8 mouse cellular contexts compared by ENCODE assay signal in the genomic region with DNA sequence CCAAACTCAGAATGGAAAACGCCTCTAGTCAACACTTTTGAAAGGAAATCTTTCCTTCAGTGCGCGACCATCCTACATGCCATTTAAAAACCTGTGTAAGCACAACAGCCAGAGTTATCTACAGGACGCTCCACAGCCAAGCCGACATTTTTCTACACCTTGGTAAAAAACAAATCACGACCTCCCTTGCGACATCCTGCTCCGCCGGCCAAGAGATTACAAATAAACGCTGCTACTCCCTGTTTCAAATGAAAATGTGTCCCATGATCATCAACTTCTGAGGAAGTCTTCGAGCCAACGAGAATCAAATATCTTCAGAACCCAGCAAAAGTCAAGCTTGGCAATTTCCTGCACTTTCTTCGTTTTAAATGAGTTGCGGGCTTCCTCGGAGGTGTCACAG. TPM values are rescaled to one million over a fixed set of nuclear protein-coding genes. Genes with fewer than 3 reads are reported as not detected.
A peak's percentile ranks its signal among the peaks of the same experiment; 100 is the strongest.
DNase-seq lines count a peak whose midpoint lies in the region; ATAC-seq and TF ChIP-seq lines count a peak whose summit lies in the region.

No protein-coding gene starts in this region.

- H3K4me2 ChIP-seq in heart, postnatal 0 days (ENCODE audit: low read depth, low read length) = peak overlapping the region; percentile 76
- peak overlapping the region; percentile 62 for H3K4me2 ChIP-seq in lung, embryonic 15.5 days

- peaks cover 5% of the 10 kb centered on the region for H3K4me1 ChIP-seq in ES-Bruce4 (ENCODE audit: control insufficient read depth, insufficient read depth, low read length)
- H3K4me1 ChIP-seq in heart, postnatal 0 days (ENCODE audit: control insufficient read depth, insufficient read depth) = peaks cover 27% of the 10 kb centered on the region
- H3K4me1 ChIP-seq in lung, embryonic 15.5 days = peaks cover 34% of the 10 kb centered on the region

- TF ChIP-seq POLR2A in ES-Bruce4 (IDR thresholded peaks at IDR 0.05; ENCODE audit: insufficient read depth, low read length) = no peak

- no peaks in the 10 kb centered on the region for H3K27me3 ChIP-seq in ES-Bruce4 (ENCODE audit: control insufficient read depth, insufficient read depth, low read length, poor library complexity, severe bottlenecking)
- H3K27me3 ChIP-seq in heart, postnatal 0 days (ENCODE audit: control insufficient read depth, insufficient read depth, low read length) = no peaks in the 10 kb centered on the region
- no peaks in the 10 kb centered on the region for H3K27me3 ChIP-seq in lung, embryonic 15.5 days

- peaks cover 24% of the 10 kb centered on the region for H3K36me3 ChIP-seq in ES-Bruce4 (ENCODE audit: control insufficient read depth, insufficient read depth, low read length, poor library complexity, severe bottlenecking)
- peaks cover 28% of the 10 kb centered on the region for H3K36me3 ChIP-seq in heart, postnatal 0 days (replicated peaks; ENCODE audit: control insufficient read depth, insufficient read depth, low read length)
- peaks cover 24% of the 10 kb centered on the region for H3K36me3 ChIP-seq in lung, embryonic 15.5 days

- TF ChIP-seq EP300 in ES-Bruce4 (IDR thresholded peaks at IDR 0.05; ENCODE audit: insufficient read depth, low read depth, low read length) = no peak
- TF ChIP-seq EP300 in heart, postnatal 0 days (IDR thresholded peaks at IDR 0.05; ENCODE audit: low read depth) = no peak

- no peaks in the 10 kb centered on the region for H3K9me3 ChIP-seq in ES-Bruce4 (replicated peaks; ENCODE audit: control insufficient read depth, insufficient read depth, low read length, poor library complexity, severe bottlenecking)
- H3K9me3 ChIP-seq in heart, postnatal 0 days (replicated peaks; ENCODE audit: control insufficient read depth, low read length) = no peaks in the 10 kb centered on the region
- no peaks in the 10 kb centered on the region for H3K9me3 ChIP-seq in lung, embryonic 15.5 days

- peak overlapping the region; percentile 68 for H3K9ac ChIP-seq in ES-Bruce4 (ENCODE audit: low read depth, poor library complexity, severe bottlenecking)
- peak overlapping the region; percentile 89 for H3K9ac ChIP-seq in heart, postnatal 0 days (replicated peaks; ENCODE audit: low read depth, low read length)
- H3K9ac ChIP-seq in lung, embryonic 15.5 days = peak overlapping the region; percentile 86

- peak overlapping the region; percentile 93 for H3K4me3 ChIP-seq in ES-Bruce4 (ENCODE audit: low read depth, low read length)
- H3K4me3 ChIP-seq in heart, postnatal 0 days (ENCODE audit: low read depth, low read length) = peak overlapping the region; percentile 82
- peak overlapping the region; percentile 66 for H3K4me3 ChIP-seq in lung, embryonic 15.5 days

- intact Hi-C loops in left cerebral cortex, postnatal 4 days (cut with DNase I) = no loop called here

- peak; percentile 55 for DNase-seq in adrenal gland, postnatal 14 days
- DNase-seq in adrenal gland, adult 8-10 months = no peak
- no peak for DNase-seq in heart, postnatal 0 days (ENCODE audit: low spot score)
- no peak for DNase-seq in frontal cortex, postnatal 25 days (ENCODE audit: low spot score in 2 of 2)
- DNase-seq in Muller cell, postnatal 12 days (ENCODE audit: inconsistent ontology term) = no peak
- DNase-seq in left cerebral cortex, postnatal 4 days = no peak

- no peak overlapping the region for H3K27ac ChIP-seq in ES-Bruce4 (ENCODE audit: insufficient read depth, low read length)
- peak overlapping the region; percentile 91 for H3K27ac ChIP-seq in heart, postnatal 0 days (ENCODE audit: low read depth)
- H3K27ac ChIP-seq in lung, embryonic 15.5 days = peak overlapping the region; percentile 89

- under 1% methylated on average over 15 of the region's 15 CpGs for WGBS in heart, postnatal 0 days
- 2% methylated on average over 15 of the region's 15 CpGs for WGBS in lung, embryonic 15.5 days

- no peak for TF ChIP-seq CTCF in ES-Bruce4 (IDR thresholded peaks at IDR 0.05; ENCODE audit: low read depth, low read length)
- no peak for TF ChIP-seq CTCF in heart, postnatal 0 days (IDR thresholded peaks at IDR 0.05; ENCODE audit: low read depth)

- no peak for ATAC-seq in heart, postnatal 0 days (ENCODE audit: insufficient read depth, low read depth)
- ATAC-seq in lung, embryonic 15.5 days (ENCODE audit: borderline replicate concordance, extremely low read depth, low FRiP score, low TSS enrichment) = no peak

RNA-seq across cellular contexts. Expression of a gene that starts 0.6 kb away (rescaled TPM):
- total RNA-seq in adrenal gland, postnatal 14 days (2021) = 50.1 and 54.6 TPM in 2 replicates
- total RNA-seq in adrenal gland, adult 8-10 months (2022) = 10 to 100 TPM; 62.3 to 73.6 (median 67.1) TPM
- 51.5 and 55.5 TPM in 2 replicates for polyA plus RNA-seq in ES-Bruce4 (2011; ENCODE audit: insufficient read depth, insufficient read length, low read depth, missing spikeins)
- 48.3 and 49.0 TPM in 2 replicates for total RNA-seq in heart, postnatal 0 days (2014; rRNA removed; ENCODE audit: low replicate concordance)
- 7.1 and 7.5 TPM in 2 replicates for polyA plus RNA-seq in heart, postnatal 0 days (2015; fragmentation: Nextera tagmentation; extraction: Ambion mirVana)
- polyA plus RNA-seq in lung, embryonic 15.5 days (2015; fragmentation: Nextera tagmentation; extraction: Ambion mirVana) = 18.2 and 21.3 TPM in 2 replicates
- 10 to 100 TPM; 52.3 to 52.6 TPM for total RNA-seq in left cerebral cortex, postnatal 4 days (2021)

RNA-seq across cellular contexts. Expression of a gene that starts 35.4 kb away (rescaled TPM):
- 14.5 and 16.9 TPM in 2 replicates for total RNA-seq in adrenal gland, postnatal 14 days (2021)
- 10 to 100 TPM; 20.8 to 35.3 (median 24.1) TPM for total RNA-seq in adrenal gland, adult 8-10 months (2022)
- polyA plus RNA-seq in ES-Bruce4 (2011; ENCODE audit: insufficient read depth, insufficient read length, low read depth, missing spikeins) = 7.3 and 15.3 TPM in 2 replicates
- 16.7 and 22.0 TPM in 2 replicates for total RNA-seq in heart, postnatal 0 days (2014; rRNA removed; ENCODE audit: low replicate concordance)
- 10.2 and 11.0 TPM in 2 replicates for polyA plus RNA-seq in heart, postnatal 0 days (2015; fragmentation: Nextera tagmentation; extraction: Ambion mirVana)
- 17.3 and 20.3 TPM in 2 replicates for polyA plus RNA-seq in lung, embryonic 15.5 days (2015; fragmentation: Nextera tagmentation; extraction: Ambion mirVana)
- 10 to 100 TPM; 22.5 to 27.1 TPM for total RNA-seq in left cerebral cortex, postnatal 4 days (2021)

RNA-seq across cellular contexts. Expression of a gene that starts 55.2 kb away (rescaled TPM):
- 122 TPM in 2 replicates for total RNA-seq in adrenal gland, postnatal 14 days (2021)
- 100 to 1,000 TPM; 138 to 155 (median 142) TPM for total RNA-seq in adrenal gland, adult 8-10 months (2022)
- 161 and 167 TPM in 2 replicates for polyA plus RNA-seq in ES-Bruce4 (2011; ENCODE audit: insufficient read depth, insufficient read length, low read depth, missing spikeins)
- 52.5 and 102 TPM in 2 replicates for total RNA-seq in heart, postnatal 0 days (2014; rRNA removed; ENCODE audit: low replicate concordance)
- 91.1 and 99.2 TPM in 2 replicates for polyA plus RNA-seq in heart, postnatal 0 days (2015; fragmentation: Nextera tagmentation; extraction: Ambion mirVana)
- 95.2 and 99.7 TPM in 2 replicates for polyA plus RNA-seq in lung, embryonic 15.5 days (2015; fragmentation: Nextera tagmentation; extraction: Ambion mirVana)
- 10 to 100 TPM; 93.6 to 98.6 TPM for total RNA-seq in left cerebral cortex, postnatal 4 days (2021)

RNA-seq across cellular contexts. Expression of a gene that starts 55.3 kb away (rescaled TPM):
- total RNA-seq in adrenal gland, postnatal 14 days (2021) = 83.5 and 94.9 TPM in 2 replicates
- 100 to 1,000 TPM in 3 of 4 experiments, 10 to 100 TPM in 1; 97.8 to 120 (median 110) TPM for total RNA-seq in adrenal gland, adult 8-10 months (2022)
- 68.4 and 83.0 TPM in 2 replicates for polyA plus RNA-seq in ES-Bruce4 (2011; ENCODE audit: insufficient read depth, insufficient read length, low read depth, missing spikeins)
- total RNA-seq in heart, postnatal 0 days (2014; rRNA removed; ENCODE audit: low replicate concordance) = 57.4 and 67.4 TPM in 2 replicates
- polyA plus RNA-seq in heart, postnatal 0 days (2015; fragmentation: Nextera tagmentation; extraction: Ambion mirVana) = 56.4 and 57.2 TPM in 2 replicates
- polyA plus RNA-seq in lung, embryonic 15.5 days (2015; fragmentation: Nextera tagmentation; extraction: Ambion mirVana) = 107 and 117 TPM in 2 replicates
- 100 to 1,000 TPM; 186 to 187 TPM for total RNA-seq in left cerebral cortex, postnatal 4 days (2021)
